Mouse (Mus musculus) layer of hippocampus, postnatal 10 days (tissue): Measurements from ENCODE around the gene C9orf72. TPM values are rescaled to one million over a fixed set of nuclear protein-coding genes. Genes with fewer than 3 reads are reported as not detected.

Experiments used
- DNase-seq, 2 experiments: peaks; one replicate each; pipeline ENCODE4 v3.0.0; 2021; ENCODE audit warnings: low spot score in 2 of 2
- total RNA-seq, 2 experiments: library from RNA; stranded (reverse); gene quantifications; 2 replicates each; pipeline ENCODE4 v1.2.3; 2021

Gene C9orf72
- total RNA-seq, 2 experiments from 2014 or later, result 42.5 to 46.3 TPM

DNA sequence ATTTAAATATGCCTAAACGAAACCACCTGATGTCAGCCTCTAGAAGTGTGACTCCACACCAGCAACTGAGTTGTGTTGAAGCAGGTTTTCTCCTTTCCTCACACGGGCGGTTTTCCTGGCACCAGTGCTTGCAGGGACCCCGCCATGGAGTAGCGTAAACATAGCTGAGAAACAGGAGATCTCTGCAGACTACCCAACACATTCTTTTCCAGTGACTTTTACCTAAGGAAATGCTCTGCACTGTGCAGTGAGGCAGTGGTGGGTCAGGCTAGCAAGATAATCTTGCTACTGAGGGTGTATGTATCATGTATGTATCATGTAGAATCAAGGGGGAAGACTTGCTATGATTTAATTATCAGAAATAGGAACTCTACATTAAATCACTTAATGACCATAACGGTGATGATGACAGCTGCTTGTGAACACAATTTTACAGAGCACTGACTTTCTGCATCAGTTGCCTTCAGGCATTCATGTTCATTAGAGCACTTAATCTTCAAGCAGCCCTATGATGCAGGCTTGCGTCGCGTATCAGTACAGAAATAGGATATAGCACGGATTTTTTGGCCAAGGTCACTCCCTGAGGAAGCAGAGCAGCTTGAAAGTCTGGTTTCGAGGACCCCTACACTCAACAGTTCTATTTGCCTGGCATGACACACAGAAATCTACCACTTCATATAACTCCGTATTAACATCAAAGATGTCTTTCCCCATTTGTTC, 47.9 kb downstream of the C9orf72 start:
- DNase-seq, result no peak

DNA sequence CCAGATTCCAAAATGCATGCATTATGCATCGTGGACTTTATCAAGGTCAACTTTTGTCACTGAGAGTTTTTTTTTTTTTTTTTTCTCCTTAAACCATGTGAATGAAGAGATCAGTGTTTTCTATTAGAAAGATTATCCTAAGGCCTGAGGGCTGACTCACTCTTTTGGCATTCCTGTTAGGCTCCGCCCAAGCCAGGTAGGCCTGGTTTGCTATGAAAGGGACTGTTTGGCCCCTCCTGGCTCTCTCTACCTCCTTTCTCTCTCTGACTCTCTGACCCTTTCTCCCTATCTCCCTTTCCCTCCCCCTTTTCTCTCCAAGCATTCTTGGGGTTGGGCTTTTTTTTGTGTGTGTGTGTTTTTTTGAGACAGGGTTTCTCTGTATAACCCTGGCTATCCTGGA, 50.4 kb downstream of the C9orf72 start:
- DNase-seq, result no peak

DNA sequence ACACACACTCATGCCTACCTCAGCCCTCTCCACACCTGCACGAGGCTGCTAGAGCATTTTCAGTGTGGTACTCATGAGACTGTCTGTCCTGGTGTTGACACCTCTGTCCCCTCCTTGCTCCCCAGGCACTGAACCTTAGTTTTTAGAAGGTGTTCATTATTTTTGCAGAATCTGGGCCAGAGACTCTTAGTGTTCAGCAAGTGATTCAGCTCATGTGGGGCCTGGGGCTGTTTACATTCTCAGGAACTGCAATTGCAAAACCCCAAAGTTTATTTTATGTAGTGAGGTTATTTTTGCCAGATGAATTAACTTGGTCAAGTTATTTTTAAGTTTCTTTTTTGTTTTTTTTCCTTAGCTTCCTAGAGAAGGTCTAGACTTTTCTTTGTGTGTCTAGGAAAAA, 52.4 kb downstream of the C9orf72 start:
- DNase-seq, result peak in 1 of 2 experiments; percentile 5

DNA sequence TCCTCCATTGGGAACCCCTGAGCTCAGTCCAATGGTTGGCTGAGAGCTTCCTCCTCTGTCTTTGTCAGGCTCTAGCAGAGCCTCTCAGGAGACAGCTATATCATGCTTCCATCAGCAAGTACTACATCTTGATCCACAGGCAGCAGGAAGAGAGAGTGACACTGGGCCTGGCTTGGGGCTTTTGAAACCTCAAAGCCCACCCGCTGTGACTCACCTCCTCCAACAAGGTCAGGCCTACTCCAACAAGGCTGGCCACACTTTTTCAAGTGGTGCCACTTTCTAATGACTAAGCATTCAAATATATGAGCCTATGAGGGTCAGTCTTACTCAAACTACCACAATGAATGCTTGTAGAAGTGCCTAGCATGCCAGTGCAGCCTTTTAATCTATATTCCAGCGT, 53.5 kb downstream of the C9orf72 start:
- no peak for DNase-seq

DNA sequence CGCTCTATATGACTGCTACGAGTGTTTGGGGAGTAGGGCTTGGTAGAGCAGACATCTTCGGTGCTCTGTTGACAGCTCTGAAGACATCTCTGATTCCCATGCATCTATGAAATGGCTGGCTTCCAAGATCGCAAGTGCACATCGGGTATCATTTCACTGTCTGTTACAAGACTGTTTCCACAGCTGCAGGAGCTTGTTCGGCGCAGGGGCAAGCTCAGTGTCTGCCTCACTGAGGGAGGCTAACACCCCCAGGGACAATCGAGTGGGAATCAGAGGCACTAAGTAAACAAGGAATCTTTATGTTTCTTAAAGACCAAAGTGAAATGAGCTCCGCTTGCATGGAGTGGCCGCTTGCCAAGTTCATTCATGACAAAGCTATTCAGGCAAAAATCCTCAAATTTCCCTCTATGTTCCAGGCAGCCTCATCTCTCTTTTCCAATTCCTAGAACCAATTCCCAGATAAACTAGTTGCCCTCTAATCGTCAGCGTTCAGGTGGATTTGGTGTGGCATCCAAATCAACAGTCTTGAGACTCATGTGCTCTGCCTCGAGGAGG, 56.3 kb downstream of the C9orf72 start:
- DNase-seq, result no peak

DNA sequence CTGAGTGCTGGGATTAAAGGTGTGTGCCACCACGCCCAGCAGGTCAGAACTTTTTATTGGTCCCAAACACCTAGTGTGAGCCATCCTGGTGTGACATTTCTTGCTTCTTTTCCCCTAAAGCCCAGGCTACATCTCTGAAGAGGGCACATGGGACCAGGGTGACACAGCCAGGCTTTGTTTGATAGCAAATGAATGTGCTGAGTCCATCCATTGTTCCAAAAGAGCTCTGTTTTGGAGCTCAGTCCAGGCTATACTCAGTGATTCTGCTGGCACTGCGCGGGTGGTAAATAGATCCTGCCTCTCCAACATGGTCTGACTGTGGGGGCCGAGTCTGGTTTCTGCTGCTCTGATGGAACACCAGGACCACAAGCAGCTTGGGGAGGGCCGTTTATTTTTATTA, 58.1 kb downstream of the C9orf72 start:
- no peak for DNase-seq

DNA sequence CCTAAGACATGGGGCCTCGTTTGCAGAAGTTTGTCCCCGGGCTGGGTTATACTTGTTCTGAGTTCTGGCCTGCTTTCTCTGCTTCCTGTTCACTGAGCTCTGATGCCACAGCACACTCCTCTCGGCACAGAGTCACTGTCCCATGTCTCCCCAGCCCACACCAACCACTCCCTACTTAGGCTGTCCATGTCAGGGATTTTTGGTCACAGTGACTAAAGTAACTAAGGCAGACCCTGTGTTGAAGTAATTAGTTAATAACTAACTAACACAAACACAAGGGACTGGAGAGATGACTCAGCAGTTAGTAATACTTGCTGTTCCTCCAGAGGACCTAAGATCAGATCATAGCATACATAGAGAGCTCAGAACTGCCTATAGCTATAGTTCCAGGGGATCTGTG, 60.0 kb downstream of the C9orf72 start:
- no peak for DNase-seq

DNA sequence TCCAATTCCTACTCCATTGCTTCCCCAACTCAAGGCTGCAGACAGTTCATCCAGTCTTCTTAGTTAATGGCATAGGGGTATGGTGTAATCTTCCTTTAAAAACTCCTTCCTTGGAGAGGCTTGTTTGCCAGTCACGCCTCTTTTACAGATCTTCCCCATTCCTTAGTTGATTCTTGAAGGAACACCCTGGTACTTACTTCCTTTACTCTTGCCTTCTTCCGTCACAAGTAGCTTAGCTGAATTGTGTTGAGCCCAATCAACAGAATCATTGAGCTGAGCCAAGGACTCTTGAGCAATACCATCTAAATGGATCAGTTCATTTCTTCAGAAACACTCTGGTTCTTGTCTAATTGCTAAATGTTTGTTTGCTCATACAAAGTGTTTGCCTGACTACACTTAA, 60.7 kb downstream of the C9orf72 start:
- DNase-seq, result no peak

DNA sequence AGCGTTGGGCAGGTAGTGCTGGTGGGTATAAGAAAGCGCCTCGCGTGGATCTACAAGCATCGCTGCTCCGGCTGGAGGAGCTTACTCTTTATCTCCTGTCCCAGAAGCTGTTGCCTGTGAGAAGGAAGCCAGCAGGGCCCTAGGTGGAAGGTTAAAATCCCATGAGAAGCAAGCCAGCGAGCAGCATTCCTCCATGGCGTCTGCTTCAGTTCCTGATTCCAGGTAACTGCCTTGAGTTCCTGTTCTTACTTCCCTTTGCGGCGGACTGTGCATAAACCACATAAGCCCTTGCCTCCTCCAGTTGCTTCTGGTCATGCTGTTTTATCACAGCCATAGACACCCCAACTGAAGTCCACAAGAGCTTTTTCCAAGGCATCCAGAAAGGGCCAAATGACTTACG, 68.2 kb downstream of the C9orf72 start:
- DNase-seq, result no peak

DNA sequence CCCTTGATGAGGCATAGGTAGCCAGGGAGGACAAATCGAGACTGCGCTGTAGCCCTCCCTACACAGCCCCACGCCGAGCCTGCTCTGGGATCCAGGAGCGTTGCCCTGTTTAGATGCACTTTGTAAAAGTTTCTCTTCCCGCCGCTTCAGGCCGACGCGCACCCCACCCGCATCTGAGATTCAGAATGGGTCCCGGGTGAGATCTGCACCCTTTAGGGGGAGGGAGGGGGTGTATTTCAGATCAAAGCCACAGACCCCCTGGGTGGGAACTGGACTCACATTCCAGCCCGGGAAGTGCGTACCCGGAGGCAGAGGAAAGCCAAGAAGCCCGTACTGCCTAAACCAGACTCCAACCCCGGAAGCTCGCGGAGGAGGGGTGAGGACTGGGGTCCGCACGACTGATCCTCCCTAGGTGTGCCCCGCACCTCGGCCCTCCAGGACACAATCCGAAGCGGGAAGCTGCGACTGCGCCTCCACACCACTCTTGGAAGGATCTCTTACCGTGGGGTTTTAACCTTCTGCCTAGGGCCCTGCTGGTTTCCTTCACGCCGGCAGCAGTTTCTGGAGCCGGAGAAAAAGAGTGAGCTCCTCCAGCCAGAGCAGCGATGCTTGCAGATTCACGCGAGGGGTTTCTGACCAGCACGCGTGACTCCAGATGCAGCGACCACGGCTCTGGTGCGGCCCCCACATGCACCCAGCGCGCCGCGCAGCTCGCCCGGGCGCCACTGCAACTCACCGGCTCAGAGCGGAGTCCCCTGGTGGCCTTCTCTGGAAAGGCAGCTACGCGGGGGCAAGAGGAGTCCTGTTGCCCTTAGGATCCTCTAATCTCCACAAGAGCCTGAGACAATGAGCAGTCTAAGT, 69.0 kb downstream of the C9orf72 start, which contains the start of gene Mob3b:
TSS of gene Mob3b (minus strand) at position 734 of the 861 bp plus-strand sequence.
- peak; percentile 85 to 92 for DNase-seq

DNA sequence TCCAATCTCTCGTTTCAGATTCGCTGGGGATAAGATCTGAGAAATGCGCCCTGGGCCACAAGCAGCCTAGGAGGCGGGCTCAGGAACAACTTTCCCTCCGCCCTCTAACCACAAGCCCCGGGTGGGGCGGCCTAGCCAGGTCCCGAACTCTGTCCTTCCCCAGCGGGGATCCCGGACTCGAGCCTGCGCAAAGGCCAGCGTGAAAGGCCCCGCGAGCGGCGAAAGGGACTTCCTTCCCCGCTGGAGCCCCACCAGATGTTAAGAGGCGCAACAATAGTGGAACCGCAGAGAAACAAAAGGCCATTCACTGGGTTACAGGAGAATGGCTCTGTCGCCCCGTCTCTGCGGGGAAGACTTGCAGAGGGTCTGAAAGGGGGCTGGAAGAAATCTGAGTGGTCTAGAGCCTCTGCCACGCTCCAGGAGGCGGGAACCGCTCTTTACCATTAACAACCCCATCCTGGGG, 69.8 kb downstream of the C9orf72 start:
- DNase-seq, result peak in 1 of 2 experiments; percentile 47

DNA sequence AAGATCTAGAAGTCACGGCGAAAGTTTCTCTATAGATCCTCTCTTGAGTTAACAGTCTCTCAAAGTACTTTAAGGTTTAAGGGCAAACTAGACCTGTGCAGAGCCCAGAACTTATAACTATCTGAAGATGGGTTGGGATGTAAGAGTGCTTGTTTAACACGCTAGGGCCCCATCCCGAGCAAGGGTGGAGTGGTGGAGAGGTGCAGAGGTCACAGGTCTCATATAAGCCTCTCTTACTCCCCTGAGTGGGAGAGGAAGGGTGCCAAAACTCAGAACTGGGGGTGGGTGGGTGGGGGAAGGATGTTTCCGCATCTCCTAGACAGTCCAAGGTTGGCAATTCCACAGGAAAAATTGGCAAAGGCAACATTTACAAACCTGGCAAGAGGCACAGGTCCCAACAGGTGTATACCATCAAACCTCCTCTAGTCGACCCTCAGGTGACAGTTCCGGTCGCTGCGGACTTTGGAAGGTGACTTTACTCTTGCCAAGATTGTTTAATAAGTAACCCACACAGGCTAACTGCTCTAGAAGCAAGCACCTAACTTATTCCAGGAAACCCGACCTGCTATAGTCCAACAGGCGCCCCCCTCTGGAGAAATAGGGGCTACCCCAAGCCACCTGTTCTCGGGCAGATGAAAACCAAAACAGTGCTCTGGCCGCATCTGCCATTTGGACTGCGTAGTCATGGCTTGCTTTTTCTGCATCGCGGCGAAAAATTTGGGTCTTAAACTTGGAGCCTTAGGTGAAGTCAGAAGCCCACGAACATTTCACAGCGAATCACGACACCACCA, 70.6 kb downstream of the C9orf72 start:
- peak in 1 of 2 experiments; percentile 33 for DNase-seq

DNA sequence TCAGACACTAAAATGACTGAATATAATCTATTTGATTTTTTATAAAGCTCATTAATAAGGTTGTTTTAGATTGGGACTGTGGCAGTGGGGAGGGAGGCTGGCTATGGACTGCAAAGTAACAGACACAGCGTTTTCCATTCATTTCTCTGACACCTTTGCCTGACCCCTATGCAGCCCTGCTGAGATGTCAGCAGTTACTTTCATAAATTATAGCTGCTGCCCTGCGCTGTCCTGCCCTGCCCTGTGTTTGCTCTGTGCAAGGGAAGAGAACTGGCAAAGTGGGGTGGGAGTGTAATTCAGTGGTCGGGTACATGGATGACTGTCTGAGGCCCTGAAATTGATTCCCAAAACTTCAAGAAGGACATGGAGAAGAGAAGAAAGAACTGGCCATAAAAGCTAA, 71.9 kb downstream of the C9orf72 start:
- DNase-seq, result no peak

DNA sequence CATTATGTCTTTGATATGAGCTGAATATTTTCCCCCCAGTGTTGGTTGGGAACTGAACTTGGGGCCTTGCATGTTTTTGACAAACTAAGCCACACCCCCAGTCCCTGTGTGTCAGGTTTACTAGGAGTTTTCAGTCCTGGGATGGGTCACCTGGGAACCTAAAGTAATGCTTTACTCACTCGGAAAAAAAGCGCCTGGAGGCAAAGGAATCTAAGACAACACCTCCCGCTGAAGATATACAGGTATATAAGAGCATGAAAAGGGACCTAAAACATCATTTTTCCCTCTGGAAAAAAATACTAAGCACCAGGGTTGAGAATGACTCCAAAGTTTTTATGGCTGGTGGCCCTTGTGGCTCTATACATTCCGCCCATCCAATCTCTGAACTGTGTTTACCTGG, 74.2 kb downstream of the C9orf72 start, which contains the start of gene Ifnk:
TSS of gene Ifnk (plus strand) at position 301 of the 400 bp plus-strand sequence.
- DNase-seq, result no peak

DNA sequence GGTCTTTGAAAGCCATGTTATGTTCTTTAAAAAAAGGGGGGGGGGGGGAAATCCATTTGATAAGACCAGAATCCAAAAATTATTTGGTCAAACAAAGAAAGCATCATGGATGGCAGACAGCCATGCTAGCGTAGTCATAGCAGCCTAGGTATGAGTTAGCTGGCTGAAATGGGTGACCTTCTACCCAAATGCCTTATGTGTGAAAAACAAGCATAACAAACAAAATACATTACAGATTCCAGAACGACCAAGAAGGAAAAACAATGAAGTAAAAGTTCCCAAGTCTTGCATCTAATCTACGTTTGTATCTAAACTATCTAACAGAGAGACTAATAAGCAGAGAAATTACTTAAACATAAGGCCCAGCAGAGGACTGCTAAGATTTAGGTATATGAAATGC, 75.3 kb downstream of the C9orf72 start:
- no peak for DNase-seq

DNA sequence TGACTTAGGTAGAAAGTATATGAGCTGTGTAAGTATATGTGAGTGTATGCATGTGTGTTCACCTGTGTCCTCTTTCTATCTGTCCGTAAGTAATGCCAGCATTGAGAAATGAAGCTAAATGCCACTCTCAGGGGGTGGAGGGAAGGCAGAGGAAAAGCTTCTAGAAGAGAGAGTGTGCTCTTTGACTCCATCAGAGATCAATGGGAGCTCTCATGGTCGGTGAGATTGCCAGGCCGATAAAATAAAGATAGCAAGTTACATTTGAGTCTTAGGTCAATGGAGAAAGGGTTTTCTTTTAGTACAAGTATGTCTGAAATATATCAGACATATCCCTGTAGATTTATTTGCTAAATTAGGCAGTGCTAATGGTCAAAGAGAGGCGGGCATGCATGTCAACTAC, 77.6 kb downstream of the C9orf72 start:
- DNase-seq, result no peak

DNA sequence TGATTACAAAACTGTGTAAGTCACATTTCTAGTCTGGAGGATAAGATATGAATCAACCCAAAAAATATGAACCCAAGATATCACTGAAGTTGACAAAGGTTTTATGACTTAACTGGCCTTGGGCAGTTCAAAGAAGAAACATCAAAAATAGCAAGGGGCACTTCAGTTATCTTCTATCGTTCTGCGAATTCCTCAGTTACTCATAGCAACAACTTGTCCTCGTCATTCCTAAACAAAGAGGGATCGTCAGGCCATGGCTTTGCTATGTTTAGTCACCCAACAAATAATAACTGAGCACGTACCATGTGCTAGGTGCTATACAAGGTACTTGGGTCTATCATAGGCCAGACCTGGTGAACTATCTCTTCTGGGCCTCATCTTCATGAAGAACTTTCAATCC, 79.4 kb downstream of the C9orf72 start:
- DNase-seq, result no peak

DNA sequence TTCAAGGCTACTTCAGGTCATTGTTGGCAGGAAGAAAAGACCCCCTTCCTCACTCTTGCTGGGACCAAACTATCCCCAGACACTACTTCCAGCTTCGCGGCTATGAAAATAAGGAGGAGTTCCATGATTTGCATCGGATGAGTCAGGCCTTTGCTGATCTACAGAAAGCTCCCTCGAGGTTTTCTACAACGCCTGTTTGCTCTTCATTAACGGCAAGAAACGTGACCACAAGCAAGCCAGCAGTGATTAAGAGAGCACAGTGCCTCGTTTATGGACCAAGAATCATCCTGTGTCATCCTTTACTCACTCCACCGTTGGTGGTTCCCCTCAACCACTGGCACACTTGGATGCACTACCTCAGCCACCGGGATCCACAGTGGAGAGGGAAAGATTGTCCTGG, 80.2 kb downstream of the C9orf72 start:
- DNase-seq, result no peak

DNA sequence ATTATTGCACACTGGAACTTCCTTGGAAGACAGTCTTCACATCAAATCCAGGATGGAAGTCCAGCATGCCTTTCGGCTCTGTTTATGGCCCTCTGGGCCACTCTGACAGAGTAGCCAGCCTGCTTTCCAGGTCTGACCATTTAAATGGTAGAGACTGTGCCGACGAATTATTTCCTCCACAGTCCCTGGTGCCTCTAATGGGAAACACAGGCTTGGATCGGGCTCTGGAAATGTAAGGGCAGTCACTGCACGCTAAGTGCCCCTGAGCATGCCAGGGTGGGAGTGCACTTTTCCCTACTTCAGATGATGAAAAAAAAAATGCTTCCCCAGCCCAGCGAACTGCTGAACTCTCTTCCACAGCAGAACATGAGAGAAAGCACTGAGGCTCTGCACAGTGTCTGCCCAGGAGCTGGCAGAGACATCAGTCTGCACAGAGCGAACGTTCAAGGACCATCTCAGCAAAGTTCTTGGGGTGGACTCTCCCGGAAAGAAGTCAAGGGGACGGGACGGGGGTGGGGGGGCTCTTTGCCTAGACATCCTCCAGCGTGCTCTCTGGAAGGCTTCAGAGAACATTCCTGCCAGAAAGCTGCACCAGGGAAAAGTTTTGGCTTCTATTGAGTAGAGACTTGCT, 82.4 kb downstream of the C9orf72 start:
- no peak for DNase-seq
